Mouse (Mus musculus): ENCODE data around the gene Glt1d1.

DNA sequence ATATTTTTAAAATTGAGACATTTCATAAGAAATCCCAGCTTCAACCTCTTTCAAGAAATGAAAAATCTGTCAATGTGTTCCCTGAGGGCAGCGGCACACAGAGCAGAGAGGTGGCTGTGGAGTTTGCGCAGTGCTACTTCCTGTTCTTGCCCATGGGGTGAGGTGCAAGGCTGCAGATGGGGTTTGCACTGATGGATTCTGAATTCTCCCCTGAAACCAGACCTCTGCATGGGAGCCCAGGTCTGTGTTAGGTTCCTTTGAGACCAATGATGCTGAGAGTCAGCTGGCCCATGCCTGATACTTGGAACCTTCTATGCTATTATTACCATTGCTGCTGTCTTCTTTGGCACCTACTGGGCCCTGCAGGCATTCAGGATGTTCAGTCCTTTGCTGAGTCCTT lies 98.3 kb downstream of the Glt1d1 start:
- no peak for TF ChIP-seq CTCF (IDR thresholded peaks at IDR 0.05; ENCODE audit: low read depth)
- TF ChIP-seq EP300 (IDR thresholded peaks at IDR 0.05; ENCODE audit: low read depth) = no peak

Data from liver, postnatal 0 days (tissue).